Mouse (Mus musculus) natural killer cell, adult 2 months (primary cell): ENCODE results near the gene Cphx2.
"Not testable (repeated sequence)": the region's sequence is repeated elsewhere in the genome, so short reads cannot be mapped to it uniquely, and the experiment has no call there.

ENCODE experiments used
- DNase-seq, 2 experiments: peaks; one replicate each; pipeline ENCODE4 v3.0.0; 2022; ENCODE audit warnings: low spot score in 2 of 2

Gene Cphx2

DNA sequence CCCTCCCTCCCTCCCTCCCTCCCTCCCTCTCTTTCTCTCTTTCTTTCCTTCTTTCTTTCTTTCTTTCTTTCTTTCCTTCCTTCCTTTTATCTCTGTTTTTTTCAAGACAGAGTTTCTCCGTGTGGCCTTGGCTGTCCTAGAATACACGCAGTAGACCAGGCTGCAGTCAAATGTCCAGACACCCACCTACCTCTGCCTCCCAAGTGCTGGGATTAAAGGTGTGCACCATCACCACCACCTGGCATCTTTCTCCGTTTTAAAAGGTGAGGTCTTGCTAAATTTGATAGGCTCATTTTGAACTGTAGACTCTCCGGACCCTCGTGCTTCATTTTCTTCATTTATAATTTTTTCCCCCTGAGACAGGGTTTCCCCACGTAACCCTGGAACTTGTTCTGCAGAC is at the start of gene Cphx2:
Gene Cphx2, plus strand, starts transcription at position 301 of the 400 bp plus-strand sequence.
- DNase-seq, result not testable (repeated sequence)

DNA sequence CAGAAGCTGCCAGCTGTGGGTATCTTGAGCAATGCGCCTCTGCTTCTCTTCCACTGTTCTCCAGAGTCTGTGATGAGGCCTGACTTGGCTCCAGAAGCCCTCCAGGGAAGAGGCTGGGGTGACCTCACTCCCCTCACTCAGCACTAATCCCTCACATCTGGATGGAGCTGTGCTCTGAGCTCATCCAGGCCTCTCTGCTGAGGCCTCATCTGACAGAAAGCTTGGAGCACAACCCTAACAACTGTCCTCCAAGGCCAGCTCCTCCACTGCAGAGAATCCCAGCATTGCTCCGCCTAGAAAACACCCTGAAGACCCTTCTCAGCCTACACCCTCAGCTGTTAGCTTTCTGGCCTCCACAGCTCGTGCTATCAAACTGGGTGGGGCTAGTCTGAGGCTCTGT is 47.0 kb upstream of the Cphx2 start:
- DNase-seq, result not testable (repeated sequence)

DNA sequence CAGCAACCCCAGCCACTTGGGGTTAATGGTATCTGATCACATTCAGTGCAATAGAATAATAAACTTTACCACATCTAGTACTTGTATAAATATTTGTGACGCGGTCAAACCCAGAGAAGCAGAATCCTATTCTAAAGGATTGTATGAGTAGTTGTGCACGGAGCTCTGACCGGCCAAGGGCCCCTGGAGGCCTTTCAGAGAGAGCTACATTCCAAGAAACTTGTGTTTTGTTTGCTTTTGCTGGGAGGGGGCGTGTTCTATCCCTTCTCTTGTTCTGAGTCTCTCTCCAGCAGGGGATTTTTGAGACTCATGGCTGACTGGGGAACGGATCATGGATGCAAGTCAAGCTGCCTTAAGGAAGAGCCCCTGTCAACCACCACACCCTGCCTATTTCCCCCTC is 45.9 kb upstream of the Cphx2 start:
- DNase-seq, result not testable (repeated sequence)

DNA sequence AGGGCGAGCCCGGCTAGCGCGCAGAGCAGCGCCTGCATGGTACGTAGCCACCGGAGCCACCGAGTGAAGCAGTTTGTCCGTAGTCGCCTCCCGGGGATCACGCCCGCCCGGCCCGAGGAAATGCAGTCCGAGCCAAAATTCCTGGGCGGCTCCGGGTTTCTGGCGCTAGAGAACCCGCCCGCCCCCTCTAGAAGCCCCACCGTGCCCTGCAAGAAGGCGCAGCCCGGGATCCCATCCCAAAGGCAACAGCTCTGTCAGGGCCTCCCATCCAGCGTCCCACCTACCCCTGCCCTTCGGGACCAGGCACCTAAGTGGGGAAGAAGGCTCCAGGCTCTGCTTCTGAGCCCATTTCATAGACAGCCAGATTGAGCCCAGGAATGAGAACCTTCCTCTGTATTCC is 38.7 kb upstream of the Cphx2 start, which contains the start of gene Gm9780:
Gene Gm9780, minus strand, starts transcription at position 101 of the 400 bp plus-strand sequence.
- DNase-seq, result not testable (repeated sequence)

DNA sequence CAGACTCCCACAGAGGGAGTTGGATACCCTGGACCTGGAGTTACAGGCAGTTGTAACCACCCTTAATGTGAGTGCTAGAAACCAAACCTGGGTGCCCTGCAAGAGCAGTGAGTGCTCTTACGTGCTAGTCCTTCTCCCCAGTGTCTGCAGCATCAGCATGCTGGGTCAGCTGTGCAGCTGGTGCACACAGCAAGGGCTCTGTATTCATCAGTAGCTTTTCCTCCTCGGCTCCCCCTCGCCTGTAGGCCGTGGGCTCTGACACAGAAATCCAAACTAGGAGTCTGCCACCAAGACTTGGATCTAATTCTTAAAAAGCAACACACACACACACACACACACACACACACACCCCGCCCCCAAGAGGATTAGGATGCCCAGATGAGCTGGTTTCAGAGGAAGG is 36.3 kb upstream of the Cphx2 start:
- not testable (repeated sequence) for DNase-seq

DNA sequence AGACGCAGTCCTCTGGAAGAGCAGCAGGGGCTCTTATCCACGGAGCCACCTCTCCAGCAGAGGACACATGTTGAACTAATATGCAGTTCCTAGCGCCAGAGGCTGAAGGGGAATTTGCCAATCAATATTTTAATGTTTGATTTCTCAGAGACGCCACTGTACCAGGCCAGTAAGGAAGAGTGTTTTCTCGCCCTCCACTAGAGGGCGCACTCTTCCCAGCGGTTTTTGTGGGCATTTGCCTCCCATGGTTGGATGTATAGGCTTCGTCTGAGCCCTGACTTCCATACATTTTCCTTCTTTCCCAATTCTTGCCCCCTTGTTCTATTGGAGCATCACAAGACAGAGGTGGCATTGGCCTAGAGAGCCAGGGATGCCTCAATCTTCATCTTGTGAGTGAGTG is 34.3 kb upstream of the Cphx2 start:
- not testable (repeated sequence) for DNase-seq

DNA sequence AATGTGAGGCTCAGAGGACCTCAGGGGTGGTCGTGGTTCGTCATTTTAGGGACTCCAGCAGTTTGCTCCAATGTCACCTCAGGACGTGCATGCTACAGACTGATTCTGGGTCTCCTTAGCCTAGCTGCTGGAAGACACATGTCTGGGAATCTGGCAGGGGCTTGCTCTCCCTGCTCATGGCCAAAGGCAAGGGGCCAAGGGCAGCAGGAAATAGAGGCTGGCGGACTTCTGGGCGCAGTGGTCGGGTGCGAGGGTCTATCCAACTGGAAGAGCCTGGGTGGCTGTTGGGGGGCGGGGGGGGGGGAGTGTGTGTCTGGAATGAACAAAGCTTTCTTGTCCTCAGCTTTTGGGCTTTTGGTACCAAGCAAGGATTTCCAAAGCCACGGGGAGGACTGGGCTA is 32.5 kb upstream of the Cphx2 start:
- not testable (repeated sequence) for DNase-seq

DNA sequence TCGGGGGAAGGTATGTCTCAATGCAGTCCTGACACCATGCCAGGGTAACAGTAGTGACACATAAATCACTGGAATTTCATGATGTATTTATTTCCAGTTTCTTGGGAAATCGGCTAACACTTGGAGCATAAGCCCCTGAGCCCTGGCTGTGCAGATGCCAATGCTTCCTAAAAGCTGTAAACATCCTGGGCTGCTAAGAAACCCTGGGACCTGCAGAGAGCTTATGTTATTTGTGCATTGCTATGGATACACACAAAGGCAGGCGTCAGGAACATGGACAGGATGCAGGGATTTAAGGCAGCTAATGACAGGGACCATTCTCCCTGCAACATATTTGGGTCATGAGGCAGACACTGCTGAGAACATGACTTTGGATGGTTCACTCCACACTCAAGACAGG is 23.1 kb upstream of the Cphx2 start:
- DNase-seq, result not testable (repeated sequence)

DNA sequence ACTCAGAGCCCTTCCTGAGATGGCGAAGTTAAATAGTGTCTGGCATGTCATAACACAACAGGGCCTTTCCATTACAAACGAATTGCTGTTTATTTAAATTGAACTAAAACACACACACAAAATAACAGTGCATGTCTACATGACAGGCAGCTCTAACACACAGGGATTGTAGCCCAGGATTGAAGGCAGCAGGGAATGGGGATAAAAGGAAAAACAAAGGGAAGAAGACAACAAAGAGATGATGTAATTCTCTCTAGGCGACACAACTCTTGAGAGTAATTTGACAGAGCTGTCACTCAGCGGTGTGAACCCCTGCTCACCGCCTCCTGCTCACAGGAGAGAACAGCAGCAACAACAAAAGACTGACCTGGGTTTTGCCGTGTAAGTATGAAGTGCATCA is 22.0 kb upstream of the Cphx2 start:
- DNase-seq, result not testable (repeated sequence)

DNA sequence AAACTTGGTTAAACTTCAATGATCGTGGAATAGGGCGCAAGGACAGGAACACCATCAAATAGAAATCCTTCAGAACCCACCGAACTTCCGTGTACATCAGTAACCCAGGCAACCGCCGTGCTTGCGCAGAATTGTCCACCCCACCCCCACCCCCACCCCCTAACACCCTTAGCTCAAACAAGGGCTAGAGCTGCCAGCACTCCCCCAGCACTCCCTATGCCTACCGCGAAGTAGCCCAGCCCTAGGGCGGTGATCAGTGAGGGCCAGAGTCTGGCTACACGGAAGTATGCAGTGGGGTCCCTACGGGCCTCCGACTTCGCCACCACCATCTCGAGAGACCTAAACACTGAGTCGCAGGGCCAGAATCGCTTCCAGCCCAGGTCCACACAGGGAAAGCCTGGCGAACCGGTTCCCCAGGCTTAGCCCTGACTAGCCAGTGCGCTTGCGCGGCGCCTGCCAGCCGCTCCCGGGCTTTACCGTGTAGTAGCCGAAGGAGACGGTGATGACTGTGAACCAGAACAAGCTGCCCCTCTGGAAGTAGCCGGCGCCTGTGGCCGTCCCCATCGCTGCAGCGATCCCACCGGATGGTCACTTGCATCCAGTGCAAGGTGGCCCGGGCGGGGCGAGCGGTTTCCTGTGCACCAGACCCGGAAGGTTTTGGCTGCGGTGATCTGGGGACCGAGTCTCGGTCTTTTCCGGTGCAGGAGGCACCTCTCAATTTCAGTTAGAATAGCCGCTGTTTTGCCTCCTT is 14.6 kb upstream of the Cphx2 start:
- DNase-seq, result not testable (repeated sequence)

DNA sequence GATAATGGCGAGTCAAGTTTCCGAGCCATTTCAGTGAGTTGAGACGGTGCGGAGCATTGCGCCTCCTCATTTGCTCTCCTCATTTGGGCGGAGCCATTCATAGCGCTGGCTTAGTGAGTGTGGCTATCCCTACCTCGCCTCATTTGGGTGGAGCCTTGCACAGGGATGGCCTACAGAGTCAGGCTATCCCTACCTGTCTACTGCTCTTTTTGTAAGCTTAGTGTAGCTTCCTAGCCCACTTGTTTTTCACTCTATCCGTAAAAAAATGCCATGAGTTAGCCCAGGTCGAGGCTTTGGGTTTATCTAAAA is 14.0 kb upstream of the Cphx2 start, which contains the start of gene Tmem254c:
Gene Tmem254c, minus strand, starts transcription at position 31 of the 309 bp plus-strand sequence.
- not testable (repeated sequence) for DNase-seq

DNA sequence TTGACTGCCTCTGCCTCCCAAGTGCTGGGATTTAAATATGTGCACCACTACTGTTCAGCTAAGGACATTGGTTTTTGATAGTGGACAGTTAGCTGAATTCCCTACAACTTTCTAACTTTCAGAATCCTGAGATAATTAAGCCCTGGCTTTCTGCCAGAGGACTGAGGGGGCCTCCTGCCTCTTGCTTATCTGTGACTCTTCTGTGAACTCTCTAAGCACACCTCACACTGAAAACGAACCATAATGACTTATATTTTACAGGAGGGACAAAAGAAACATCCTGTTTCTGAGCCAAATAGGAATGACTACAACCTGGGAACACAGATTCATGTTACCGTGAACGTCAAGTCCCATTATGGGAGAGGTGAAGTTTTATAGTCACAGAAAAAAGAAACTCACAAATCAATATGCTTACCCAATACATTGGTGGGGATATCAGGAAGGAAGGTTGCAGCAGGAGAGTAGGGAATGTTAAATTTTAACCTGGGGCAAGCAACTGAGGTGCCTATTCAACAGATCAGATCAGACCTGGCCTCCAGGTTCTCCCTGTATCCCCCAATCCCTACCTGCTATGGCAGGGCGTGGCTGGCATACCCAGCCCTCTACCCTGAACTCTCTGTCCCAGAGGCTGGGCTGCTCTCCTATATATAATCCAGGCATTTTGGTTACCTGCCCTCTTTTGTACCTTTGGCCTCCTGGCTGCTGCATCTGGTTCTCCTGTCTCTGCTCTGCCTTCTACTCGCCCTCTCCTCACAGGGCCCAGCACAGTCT is 4.5 kb upstream of the Cphx2 start:
- DNase-seq, result not testable (repeated sequence)

DNA sequence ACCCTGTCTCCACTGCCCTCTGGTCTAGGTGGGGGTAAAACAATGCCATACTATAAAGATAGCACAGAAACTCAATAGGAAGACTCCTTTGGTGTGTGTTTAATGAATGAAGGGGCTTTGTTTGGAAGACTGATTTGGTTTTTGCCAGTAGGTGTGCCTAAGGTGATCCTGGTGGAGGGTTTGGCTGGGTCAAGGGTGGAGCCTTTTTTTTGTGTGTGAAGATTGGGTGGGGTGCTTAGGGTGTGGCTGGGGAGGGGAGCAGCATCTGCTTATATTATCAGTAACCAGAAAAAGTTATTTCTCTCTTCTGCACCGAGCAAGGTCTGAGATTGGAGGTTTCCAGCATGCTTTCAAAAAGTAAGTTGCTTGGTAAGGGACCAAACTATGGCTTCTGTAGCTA is 681 bp downstream of the Cphx2 start, which contains the start of gene Cphx3:
Gene Cphx3, plus strand, starts transcription at position 301 of the 400 bp plus-strand sequence.
- not testable (repeated sequence) for DNase-seq

DNA sequence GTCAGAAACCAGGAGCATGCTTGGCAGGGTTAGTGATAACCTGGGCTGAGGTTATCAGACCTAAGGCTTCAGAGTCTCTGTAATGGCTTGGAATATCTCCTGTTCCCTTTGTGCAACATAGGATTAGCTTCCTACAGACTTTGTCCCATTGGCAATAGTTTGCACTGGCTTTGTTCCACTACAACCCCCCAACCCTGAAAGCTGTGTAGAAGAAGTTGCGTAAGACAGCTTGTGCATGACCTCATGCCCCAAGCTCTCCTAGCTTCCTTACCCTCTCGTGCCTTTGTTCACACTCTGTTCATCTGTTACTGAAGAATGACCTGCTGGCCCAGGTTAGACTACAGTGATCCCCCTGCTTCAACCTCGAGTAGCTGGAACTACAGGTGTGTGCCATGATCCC is 16.3 kb downstream of the Cphx2 start:
- DNase-seq, result not testable (repeated sequence)

DNA sequence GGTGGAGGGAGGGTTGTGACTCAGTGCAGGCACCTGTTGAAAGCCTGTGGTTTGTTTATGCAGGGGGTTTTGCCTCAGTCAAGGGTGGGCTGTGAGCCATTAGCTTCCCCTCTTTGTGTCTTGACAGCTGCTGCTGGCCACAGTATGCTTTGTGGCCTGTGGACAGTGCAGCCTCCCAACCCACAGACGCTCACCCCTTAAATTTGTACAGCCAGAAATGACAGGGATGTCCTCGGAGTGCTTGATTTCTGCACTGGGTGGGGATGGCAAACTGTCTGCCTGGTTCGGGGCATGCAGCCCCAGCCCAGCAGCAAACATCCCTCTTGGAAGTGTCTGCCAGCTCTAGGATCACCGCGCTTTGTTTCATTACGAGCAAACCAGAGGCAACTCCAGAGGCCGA is 36.8 kb downstream of the Cphx2 start, which contains the start of gene Duxbl2:
Gene Duxbl2, plus strand, starts transcription at position 200 of the 400 bp plus-strand sequence.
- not testable (repeated sequence) for DNase-seq

DNA sequence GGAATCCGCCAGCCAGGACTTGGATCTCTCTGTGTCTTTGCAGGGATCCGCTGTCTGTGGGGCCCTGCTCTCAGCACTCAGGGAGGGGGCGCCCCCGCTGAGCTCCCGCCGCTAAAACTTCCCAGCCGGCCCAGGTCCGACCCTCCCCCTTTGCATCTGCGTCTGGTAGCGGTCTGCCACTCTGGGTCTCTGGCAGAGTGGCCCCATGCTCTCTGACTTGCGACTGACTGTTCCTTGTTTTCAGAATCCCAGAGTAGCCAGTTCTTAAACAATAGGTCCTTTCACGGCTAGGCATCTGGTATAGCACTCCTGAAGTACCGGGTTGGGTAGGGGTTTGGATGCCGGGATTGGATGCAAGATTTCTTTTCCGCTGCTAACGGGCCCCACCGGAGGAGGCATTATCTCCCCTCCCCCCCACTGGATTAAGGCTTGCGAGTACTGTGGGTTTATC is 37.3 kb downstream of the Cphx2 start:
- not testable (repeated sequence) for DNase-seq

DNA sequence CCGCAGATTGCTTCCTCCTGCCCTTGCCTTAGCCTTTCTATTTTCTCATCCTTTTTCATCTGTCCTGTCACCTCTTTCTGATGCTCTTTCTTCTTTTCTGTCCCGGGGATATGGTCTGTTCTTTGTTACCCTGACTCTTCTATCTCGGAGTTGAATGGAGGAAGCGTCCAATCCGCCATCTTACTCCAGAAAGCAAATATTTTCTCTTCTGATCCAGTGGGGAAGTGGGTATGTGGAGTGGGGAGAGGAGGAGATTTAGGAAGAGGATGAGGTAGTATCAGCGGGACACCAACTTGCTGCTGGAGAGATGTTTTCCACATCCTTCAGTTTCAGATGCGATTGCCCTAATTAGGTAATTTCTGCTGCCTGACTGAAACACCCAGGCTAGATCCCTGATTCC is 37.8 kb downstream of the Cphx2 start:
- DNase-seq, result not testable (repeated sequence)
